Mouse (Mus musculus) forebrain, embryonic 11.5 days (tissue): ENCODE results near the gene Dspp. TPM values are rescaled to one million over a fixed set of nuclear protein-coding genes. Genes with fewer than 3 reads are reported as not detected.

Experiments
- ATAC-seq: fragments of 200-750 bp; cut with Nextera tagmentation; replicated peaks from 2 replicates; pipeline ENCODE4 v1.8.0; 2017; ENCODE audit warnings: moderate TSS enrichment; ENCODE audit not compliant: low FRiP score
- DNase-seq: peaks from one replicate; pipeline ENCODE4 v3.0.0-alpha.2; 2017; ENCODE audit warnings: low spot score
- H3K27ac ChIP-seq: fragments of 300-500 bp; sonication (generic); 2 replicates; pipeline ENCODE4 v1.5.1; 2014; ENCODE audit warnings: low read depth, low read length
- H3K27me3 ChIP-seq: fragments of 300-500 bp; sonication (generic); 2 replicates; pipeline ENCODE4 v1.6.1; 2014; ENCODE audit warnings: mild to moderate bottlenecking, low read length, mixed read lengths; ENCODE audit not compliant: control insufficient read depth, insufficient read depth
- H3K36me3 ChIP-seq: fragments of 300-500 bp; sonication (generic); 2 replicates; pipeline ENCODE4 v1.6.1; 2014; ENCODE audit warnings: mild to moderate bottlenecking, low read length, moderate library complexity, mixed read lengths; ENCODE audit not compliant: control insufficient read depth, insufficient read depth
- H3K4me1 ChIP-seq: fragments of 300-500 bp; sonication (generic); replicated peaks from 2 replicates; pipeline ENCODE4 v1.6.1; 2014; ENCODE audit warnings: low read length, mixed read lengths; ENCODE audit not compliant: control insufficient read depth, insufficient read depth
- H3K4me2 ChIP-seq: fragments of 300-500 bp; sonication (generic); 2 replicates; pipeline ENCODE4 v1.6.1; 2014; ENCODE audit warnings: low read depth, mild to moderate bottlenecking, low read length, moderate library complexity, mixed read lengths; ENCODE audit not compliant: severe bottlenecking
- H3K4me3 ChIP-seq: fragments of 300-500 bp; sonication (generic); 2 replicates; pipeline ENCODE4 v1.5.1; 2014; ENCODE audit warnings: low read depth, low read length
- H3K9ac ChIP-seq: fragments of 300-500 bp; sonication (generic); 2 replicates; pipeline ENCODE4 v1.6.1; 2014; ENCODE audit warnings: low read length
- H3K9me3 ChIP-seq: fragments of 300-500 bp; sonication (generic); 2 replicates; pipeline ENCODE4 v1.6.1; 2016; ENCODE audit warnings: low read length, mixed read lengths; ENCODE audit not compliant: control insufficient read depth
- WGBS: fragments of 180-500 bp; shearing (Covaris S2); extraction: QIAGEN DNeasy Blood & Tissue Kit; methylation state at CpG from one replicate; pipeline ENCODE4 v1.1.7; 2014; 5-methylcytosine and 5-hydroxymethylcytosine counted together
- polyA plus RNA-seq: library from polyadenylated mRNA; unstranded; fragments of >200 nt; fragmentation: Nextera tagmentation; extraction: Ambion mirVana; gene quantifications from 2 replicates; pipeline ENCODE4 v1.2.1, GENCODE M21; 2014

The Dspp gene
- not detected in 2 replicates for polyA plus RNA-seq

GRCm38 (mm10) chr5:104170412-104170811 lies at the start of gene Dspp:
Gene Dspp (plus strand): TSS chr5:104170712.
- 94% methylated on average over 7 of the region's 7 CpGs for WGBS
- ATAC-seq = no peak
- no peak within 1 kb of the TSS for H3K4me2 ChIP-seq

GRCm38 (mm10) chr5:104124016-104124658 lies 46.4 kb upstream of the Dspp start:
- H3K36me3 ChIP-seq = no peaks in the 10 kb centered on the region
- H3K4me2 ChIP-seq = no peak overlapping the region
- no peaks in the 10 kb centered on the region for H3K4me1 ChIP-seq
- H3K9ac ChIP-seq = no peak overlapping the region
- no peak for DNase-seq
- no peak overlapping the region for H3K27ac ChIP-seq
- whole genome bisulfite sequencing = 91% methylated on average over 6 of the region's 6 CpGs
- H3K9me3 ChIP-seq = no peaks in the 10 kb centered on the region
- H3K27me3 ChIP-seq = no peaks in the 10 kb centered on the region
- no peak for ATAC-seq
- H3K4me3 ChIP-seq = no peak overlapping the region

More at GRCm38 (mm10) chr5:104170412-104170811, at the start of gene Dspp:
- no peak within 1 kb of the TSS for H3K9ac ChIP-seq
- no peaks in the 10 kb centered on the region for H3K27me3 ChIP-seq
- no peak for DNase-seq
- no peaks in the 10 kb centered on the region for H3K9me3 ChIP-seq
- no peaks in the 10 kb centered on the region for H3K4me1 ChIP-seq
- H3K4me3 ChIP-seq = no peak within 1 kb of the TSS
- H3K27ac ChIP-seq = no peak within 1 kb of the TSS
- H3K36me3 ChIP-seq = no peaks in the 10 kb centered on the region

DNA sequence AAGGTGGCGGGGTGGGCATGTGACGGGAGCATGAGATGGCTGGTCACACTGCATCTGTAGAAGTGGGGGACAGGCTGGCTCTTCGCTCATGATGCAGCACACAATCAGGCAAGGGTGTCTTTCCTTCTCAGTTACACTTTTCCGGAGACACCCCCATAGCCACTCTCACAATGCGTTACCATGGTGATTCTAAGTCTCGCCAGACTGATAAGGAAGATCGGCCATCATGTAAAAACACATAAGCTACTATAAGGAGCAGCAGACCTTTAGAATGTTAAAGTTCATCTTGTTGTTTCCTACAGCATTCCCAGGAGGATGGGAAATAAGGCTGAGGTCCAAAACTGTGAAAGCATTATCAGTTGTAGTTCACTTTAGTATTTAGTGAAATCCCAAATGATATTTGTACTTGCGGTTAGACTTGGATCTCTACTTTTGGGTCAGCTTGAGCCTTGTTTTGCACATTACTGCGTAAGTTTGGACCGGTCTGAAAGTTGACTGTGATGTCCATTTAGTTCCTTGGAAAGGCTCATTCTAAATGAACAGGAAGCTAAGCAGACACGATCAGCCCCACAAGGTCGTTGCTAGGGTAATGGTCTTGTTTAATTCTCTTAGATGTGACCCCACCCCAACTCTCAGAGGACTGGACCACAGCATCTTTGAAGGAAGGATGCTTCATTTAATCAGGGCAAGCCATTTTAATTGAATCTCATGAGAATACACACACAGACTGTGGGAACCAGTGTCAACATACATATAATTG lies 43.8 kb upstream of the Dspp start:
- no peak overlapping the region for H3K9ac ChIP-seq
- no peak for DNase-seq
- H3K36me3 ChIP-seq = no peaks in the 10 kb centered on the region
- WGBS = 87% methylated on average over 12 of the region's 12 CpGs
- no peak overlapping the region for H3K4me3 ChIP-seq
- H3K27ac ChIP-seq = no peak overlapping the region
- no peak for ATAC-seq
- H3K4me1 ChIP-seq = no peaks in the 10 kb centered on the region
- H3K9me3 ChIP-seq = no peaks in the 10 kb centered on the region
- H3K27me3 ChIP-seq = no peaks in the 10 kb centered on the region
- no peak overlapping the region for H3K4me2 ChIP-seq

GRCm38 (mm10) chr5:104127351-104127750 lies 43.2 kb upstream of the Dspp start:
- 73% methylated on average over 1 of the region's 1 CpGs for WGBS
- no peak overlapping the region for H3K4me3 ChIP-seq
- H3K36me3 ChIP-seq = no peaks in the 10 kb centered on the region
- H3K9me3 ChIP-seq = no peaks in the 10 kb centered on the region
- ATAC-seq = no peak
- no peak overlapping the region for H3K27ac ChIP-seq
- no peak overlapping the region for H3K4me2 ChIP-seq
- no peak overlapping the region for H3K9ac ChIP-seq
- H3K4me1 ChIP-seq = no peaks in the 10 kb centered on the region
- no peaks in the 10 kb centered on the region for H3K27me3 ChIP-seq
- no peak for DNase-seq

GRCm38 (mm10) chr5:104128281-104129031 lies 42.1 kb upstream of the Dspp start:
- no peaks in the 10 kb centered on the region for H3K4me1 ChIP-seq
- H3K4me2 ChIP-seq = no peak overlapping the region
- H3K4me3 ChIP-seq = no peak overlapping the region
- DNase-seq = no peak
- H3K9me3 ChIP-seq = no peaks in the 10 kb centered on the region
- H3K27me3 ChIP-seq = no peaks in the 10 kb centered on the region
- H3K27ac ChIP-seq = no peak overlapping the region
- no peaks in the 10 kb centered on the region for H3K36me3 ChIP-seq
- 71% methylated on average over 12 of the region's 12 CpGs for WGBS
- no peak for ATAC-seq
- no peak overlapping the region for H3K9ac ChIP-seq

DNA sequence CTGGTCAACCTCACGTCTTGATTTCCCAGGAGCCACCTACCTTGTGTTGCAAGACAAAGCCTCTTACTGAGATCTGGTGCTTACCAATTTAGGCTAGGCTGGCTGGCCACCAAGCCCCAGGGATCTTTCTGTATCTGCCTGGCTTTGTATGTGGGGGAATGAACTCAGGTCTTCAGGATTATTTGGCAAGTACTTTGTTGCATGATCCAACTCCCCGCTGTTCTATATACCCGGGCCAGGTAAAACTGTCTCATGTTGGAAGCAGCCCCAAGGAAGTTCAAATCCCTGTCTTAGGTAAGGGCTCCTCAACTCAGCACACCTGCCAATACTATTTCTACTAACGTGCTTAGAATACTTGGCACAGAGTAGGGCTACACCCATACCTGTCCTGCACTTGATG lies 39.6 kb upstream of the Dspp start:
- H3K27me3 ChIP-seq = no peaks in the 10 kb centered on the region
- H3K4me1 ChIP-seq = no peaks in the 10 kb centered on the region
- no peaks in the 10 kb centered on the region for H3K9me3 ChIP-seq
- no peak overlapping the region for H3K9ac ChIP-seq
- H3K36me3 ChIP-seq = no peaks in the 10 kb centered on the region
- no peak overlapping the region for H3K27ac ChIP-seq
- no peak overlapping the region for H3K4me3 ChIP-seq
- no peak for ATAC-seq
- DNase-seq = no peak
- H3K4me2 ChIP-seq = no peak overlapping the region
- WGBS = 85% methylated on average over 4 of the region's 4 CpGs

DNA sequence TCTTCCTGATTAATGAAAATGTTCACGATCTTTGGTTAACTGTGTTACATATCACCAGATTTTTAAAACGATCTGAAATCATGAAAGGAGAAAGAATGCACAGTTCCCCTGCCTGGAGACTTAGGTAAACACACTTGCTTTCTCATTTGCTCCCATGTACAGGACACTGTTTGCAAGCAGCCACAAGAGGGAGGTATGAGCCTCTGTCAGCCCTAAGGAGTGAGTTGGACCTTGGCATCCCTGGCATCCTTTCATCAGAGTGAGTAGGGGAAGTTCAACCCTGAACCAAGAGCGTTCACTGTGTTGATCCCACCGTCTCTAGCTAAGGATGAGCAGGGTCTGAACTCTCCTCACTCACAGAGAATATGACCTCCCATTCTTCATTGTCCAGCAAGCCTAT lies 39.0 kb upstream of the Dspp start:
- Histone ChIP-seq H3K36me3 (no peaks in the 10 kb centered on the region), H3K4me3 (no peak overlapping the region), H3K4me1 (no peaks in the 10 kb centered on the region), H3K9me3 (no peaks in the 10 kb centered on the region), H3K9ac (no peak overlapping the region), H3K27ac (no peak overlapping the region), H3K4me2 (no peak overlapping the region), H3K27me3 (no peaks in the 10 kb centered on the region)
- WGBS = 77% methylated on average over 4 of the region's 4 CpGs
- DNase-seq (no peak), ATAC-seq (no peak)

GRCm38 (mm10) chr5:104133752-104134151 lies 36.8 kb upstream of the Dspp start:
- H3K4me3 ChIP-seq = no peak overlapping the region
- no peak overlapping the region for H3K27ac ChIP-seq
- H3K9ac ChIP-seq = no peak overlapping the region
- H3K36me3 ChIP-seq = no peaks in the 10 kb centered on the region
- 84% methylated on average over 4 of the region's 4 CpGs for WGBS
- no peak overlapping the region for H3K4me2 ChIP-seq
- DNase-seq = no peak
- no peak for ATAC-seq
- H3K9me3 ChIP-seq = no peaks in the 10 kb centered on the region
- no peaks in the 10 kb centered on the region for H3K27me3 ChIP-seq
- H3K4me1 ChIP-seq = no peaks in the 10 kb centered on the region
